Mouse (Mus musculus) megakaryocyte progenitor cell, adult 5-6 weeks (primary cell): ENCODE data around the gene Tmem247. TPM values are rescaled to one million over a fixed set of nuclear protein-coding genes. Genes with fewer than 3 reads are reported as not detected.

Source experiments
- ATAC-seq: replicated peaks from 2 replicates; pipeline ENCODE4 v1.8.0; 2016; ENCODE audit warnings: mild to moderate bottlenecking, moderate TSS enrichment, inconsistent platforms; ENCODE audit not compliant: poor library complexity
- total RNA-seq, 2 experiments: library from RNA; stranded (forward) in 1 of 2; stranded (reverse) in 1 of 2; fragments of 157-497, 149-512 nt in 1 of 2; fragments of 200-1000 nt in 1 of 2; gene quantifications; 2 replicates each; pipeline versions ENCODE4 v1.2.3 to v1.2.4; 2015 to 2017

Tmem247 gene
- total RNA-seq (2015), result not detected in 2 replicates
- total RNA-seq (2017), result not detected in 2 replicates

GRCm38 (mm10) chr17:86917048-86917447, at the start of gene Tmem247:
TSS of gene Tmem247 (plus strand) at chr17:86917348.
- no peak for ATAC-seq

- ATAC-seq, result no peak
Observed at GRCm38 (mm10) chr17:86870586-86870985, 46.6 kb upstream of the Tmem247 start.

GRCm38 (mm10) chr17:86872643-86873042, 44.5 kb upstream of the Tmem247 start:
- no peak for ATAC-seq

- peak; percentile 54 for ATAC-seq
Observed at GRCm38 (mm10) chr17:86876940-86877339, 40.2 kb upstream of the Tmem247 start.

GRCm38 (mm10) chr17:86877747-86878146, 39.4 kb upstream of the Tmem247 start:
- ATAC-seq, result no peak

- no peak for ATAC-seq
Observed at GRCm38 (mm10) chr17:86880056-86880455, 37.1 kb upstream of the Tmem247 start.

GRCm38 (mm10) chr17:86880461-86881044, 36.6 kb upstream of the Tmem247 start:
- peak; percentile 56 for ATAC-seq

- ATAC-seq, result no peak
Observed at GRCm38 (mm10) chr17:86895191-86895590, 22.0 kb upstream of the Tmem247 start.

GRCm38 (mm10) chr17:86897486-86898165, 19.5 kb upstream of the Tmem247 start:
- no peak for ATAC-seq

GRCm38 (mm10) chr17:86899821-86900220, 17.3 kb upstream of the Tmem247 start:
- ATAC-seq, result no peak

- no peak for ATAC-seq
Observed at GRCm38 (mm10) chr17:86900564-86900963, 16.6 kb upstream of the Tmem247 start.

GRCm38 (mm10) chr17:86902399-86903067, 14.6 kb upstream of the Tmem247 start:
- no peak for ATAC-seq

GRCm38 (mm10) chr17:86903596-86903995, 13.6 kb upstream of the Tmem247 start:
- ATAC-seq, result peak; percentile 70

- peak; percentile 78 for ATAC-seq
Observed at GRCm38 (mm10) chr17:86904206-86904605, 12.9 kb upstream of the Tmem247 start.

GRCm38 (mm10) chr17:86905297-86906135, 11.6 kb upstream of the Tmem247 start:
- ATAC-seq, result no peak

- ATAC-seq, result peak; percentile 67
Observed at GRCm38 (mm10) chr17:86906136-86906461, 11.0 kb upstream of the Tmem247 start.

GRCm38 (mm10) chr17:86906601-86907000, 10.5 kb upstream of the Tmem247 start:
- ATAC-seq, result no peak

GRCm38 (mm10) chr17:86907092-86907491, 10.1 kb upstream of the Tmem247 start:
- no peak for ATAC-seq

- no peak for ATAC-seq
Observed at GRCm38 (mm10) chr17:86908316-86908715, 8.8 kb upstream of the Tmem247 start.

- ATAC-seq, result no peak
Observed at GRCm38 (mm10) chr17:86909733-86910495, 7.2 kb upstream of the Tmem247 start.

- ATAC-seq, result no peak
Observed at GRCm38 (mm10) chr17:86911261-86911660, 5.9 kb upstream of the Tmem247 start.
